In the genomic region with DNA sequence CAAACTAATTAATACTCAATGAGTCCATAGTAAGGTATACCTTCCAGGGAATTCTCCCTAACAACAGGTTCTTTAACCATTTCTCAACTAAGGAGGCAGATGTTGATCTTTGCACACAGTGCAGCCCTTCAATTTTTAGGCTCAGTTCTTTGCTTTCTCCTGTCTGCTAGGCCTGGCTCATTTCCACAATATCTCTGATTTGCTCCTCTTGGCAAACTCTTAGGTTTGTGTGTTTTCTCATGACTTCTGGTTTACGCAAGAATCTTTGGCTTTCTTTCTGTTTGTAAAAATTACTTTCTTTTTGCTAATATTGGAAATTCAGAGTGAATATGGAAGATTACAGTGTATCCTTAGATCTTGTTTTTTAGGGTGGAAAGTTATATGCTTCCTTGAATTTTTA, we compare ENCODE assay signal across 25 mouse cellular contexts.
DNase-seq lines count a peak whose midpoint lies in the region; ATAC-seq and TF ChIP-seq lines count a peak whose summit lies in the region.
"Had no signal": no experiment of that assay in that cellular context is flagged by ENCODE, and none has a peak within 500 bp of the region (broad histone marks: within the 10 kb centered on the region; RNA-seq: fewer than 3 reads in every experiment).

No protein-coding gene starts in this region.

- no peak overlapping the region for H3K4me3 ChIP-seq in liver, adult 2 months (ENCODE audit: insufficient read depth, low read depth, low read length)
- H3K4me3 ChIP-seq in liver, embryonic 12.5 days = no peak overlapping the region
- H3K4me3 ChIP-seq: forebrain, embryonic 13.5 days; heart, adult 2 months; hindbrain, embryonic 13.5 days; midbrain, embryonic 13.5 days; neural tube, embryonic 13.5 days had no signal

- TF ChIP-seq CTCF in liver, adult 2 months (IDR thresholded peaks at IDR 0.05; ENCODE audit: low read depth, low read length) = no peak

- no peak overlapping the region for H3K27ac ChIP-seq in liver, adult 2 months (replicated peaks; ENCODE audit: insufficient read depth, low read depth, low read length)
- no peak overlapping the region for H3K27ac ChIP-seq in liver, embryonic 12.5 days
- H3K27ac ChIP-seq: forebrain, embryonic 13.5 days; heart, adult 2 months; hindbrain, embryonic 13.5 days; macrophage; midbrain, embryonic 13.5 days; neural tube, embryonic 13.5 days had no signal

- H3K27me3 ChIP-seq in liver, adult 2 months (ENCODE audit: control insufficient read depth, insufficient read depth, low read length) = no peaks in the 10 kb centered on the region
- H3K27me3 ChIP-seq in liver, embryonic 12.5 days (replicated peaks) = no peaks in the 10 kb centered on the region
- H3K27me3 ChIP-seq: forebrain, embryonic 13.5 days; hindbrain, embryonic 13.5 days; midbrain, embryonic 13.5 days; neural tube, embryonic 13.5 days; Patski had no signal

- peak; percentile 15 for DNase-seq in gastrocnemius, adult 18-20 months (ENCODE audit: low spot score)
- no peak for DNase-seq in gastrocnemius, postnatal 4 days (ENCODE audit: low spot score in 2 of 2)
- DNase-seq in liver, adult 2 months (ENCODE audit: extremely low read depth, low read depth, low spot score) = peak; percentile 84
- DNase-seq in testis, postnatal 14 days (ENCODE audit: low spot score) = peak; percentile 3
- no peak for DNase-seq in testis, postnatal 10 days (ENCODE audit: low spot score)
- no peak for DNase-seq in frontal cortex, adult 2 months (ENCODE audit: extremely low spot score in 1 of 2, low spot score in 1 of 2)
- DNase-seq: cerebellum, adult 8-10 months; cerebellum, postnatal 25 days; gastrocnemius, postnatal 25 days; heart, adult 2 months; heart, postnatal 14 days; kidney, postnatal 14 days; liver; retina, postnatal 1 day; right cerebral cortex, postnatal 14 days; thymus, adult 2 months; thymus, postnatal 36 days had no signal

- H3K79me2 ChIP-seq in liver, adult 2 months (ENCODE audit: control insufficient read depth, insufficient read depth, low read length) = no peaks in the 10 kb centered on the region

- TF ChIP-seq POLR2A in liver, adult 2 months (IDR thresholded peaks at IDR 0.05; ENCODE audit: extremely low read depth, insufficient read depth, low read length) = no peak

- no peak for ATAC-seq in liver, embryonic 12.5 days
- ATAC-seq: forebrain, embryonic 13.5 days; intestine, embryonic 16.5 days; midbrain, embryonic 13.5 days; Patski had no signal

- no peaks in the 10 kb centered on the region for H3K9me3 ChIP-seq in liver, embryonic 12.5 days (replicated peaks)
- H3K9me3 ChIP-seq: forebrain, embryonic 13.5 days; hindbrain, embryonic 13.5 days; midbrain, embryonic 13.5 days; neural tube, embryonic 13.5 days had no signal

- H3K36me3 ChIP-seq in liver, adult 2 months (ENCODE audit: control insufficient read depth, insufficient read depth, low read length) = no peaks in the 10 kb centered on the region
- H3K36me3 ChIP-seq in liver, embryonic 12.5 days = no peaks in the 10 kb centered on the region
- H3K36me3 ChIP-seq: hindbrain, embryonic 13.5 days; midbrain, embryonic 13.5 days; neural tube, embryonic 13.5 days had no signal

- peaks cover 2% of the 10 kb centered on the region; the same call in 1 of the 2 replicates for H3K4me1 ChIP-seq in liver, adult 2 months (ENCODE audit: control insufficient read depth, insufficient read depth, low read length)
- no peaks in the 10 kb centered on the region for H3K4me1 ChIP-seq in liver, embryonic 12.5 days
- H3K4me1 ChIP-seq: forebrain, embryonic 13.5 days; hindbrain, embryonic 13.5 days; midbrain, embryonic 13.5 days; neural tube, embryonic 13.5 days had no signal

- no peak overlapping the region for H3K4me2 ChIP-seq in liver, embryonic 12.5 days
- H3K4me2 ChIP-seq: forebrain, embryonic 13.5 days; hindbrain, embryonic 13.5 days; midbrain, embryonic 13.5 days; neural tube, embryonic 13.5 days had no signal

- no peak overlapping the region for H3K9ac ChIP-seq in liver, adult 2 months (ENCODE audit: low read depth, low read length)
- no peak overlapping the region for H3K9ac ChIP-seq in liver, embryonic 12.5 days
- H3K9ac ChIP-seq: forebrain, embryonic 13.5 days; hindbrain, embryonic 13.5 days; midbrain, embryonic 13.5 days; neural tube, embryonic 13.5 days had no signal

- 9% methylated on average over 1 of the region's 1 CpGs for WGBS in liver, adult 2 months
- WGBS in liver, embryonic 12.5 days (ENCODE audit: insufficient replicate concordance) = 84% methylated on average over 1 of the region's 1 CpGs

Comparison
In these comparisons a context has a peak if more than half of its experiments do, and no peak if none do; other contexts are left out.
1. DNase-seq: peak in gastrocnemius, adult 18-20 months (single experiment), liver, adult 2 months (single experiment) and testis, postnatal 14 days (single experiment); none in gastrocnemius, postnatal 4 days (0 of 2), testis, postnatal 10 days (single experiment) and frontal cortex, adult 2 months (0 of 2).